Mouse (Mus musculus) heart, embryonic 12.5 days (tissue): Measurements from ENCODE around the gene Mcm3ap. TPM values are rescaled to one million over a fixed set of nuclear protein-coding genes. Genes with fewer than 3 reads are reported as not detected.

Source experiments
- ATAC-seq: fragments of 200-750 bp; cut with Nextera tagmentation; 2 replicates; pipeline ENCODE4 v1.8.0; 2017; ENCODE audit warnings: moderate TSS enrichment, moderate library complexity; ENCODE audit not compliant: insufficient number of reproducible peaks, low FRiP score
- H3K27ac ChIP-seq: fragments of 300-500 bp; sonication (generic); 2 replicates; pipeline ENCODE4 v1.5.1; 2016; ENCODE audit warnings: mild to moderate bottlenecking, moderate library complexity; ENCODE audit not compliant: poor library complexity, severe bottlenecking
- H3K27me3 ChIP-seq: fragments of 300-500 bp; sonication (generic); replicated peaks from 2 replicates; pipeline ENCODE4 v1.6.1; 2016; ENCODE audit warnings: mild to moderate bottlenecking, moderate library complexity
- H3K36me3 ChIP-seq: fragments of 300-500 bp; sonication (generic); 2 replicates; pipeline ENCODE4 v1.6.1; 2016; ENCODE audit warnings: mild to moderate bottlenecking, moderate library complexity
- H3K4me1 ChIP-seq: fragments of 300-500 bp; sonication (generic); replicated peaks from 2 replicates; pipeline ENCODE4 v1.6.1; 2016; ENCODE audit warnings: mild to moderate bottlenecking
- H3K4me2 ChIP-seq: fragments of 300-500 bp; sonication (generic); 2 replicates; pipeline ENCODE4 v1.6.1; 2016; ENCODE audit warnings: mild to moderate bottlenecking, moderate library complexity
- H3K4me3 ChIP-seq: fragments of 300-500 bp; sonication (generic); 2 replicates; pipeline ENCODE4 v1.5.1; 2016; ENCODE audit warnings: mild to moderate bottlenecking
- H3K9ac ChIP-seq: fragments of 300-500 bp; sonication (generic); 2 replicates; pipeline ENCODE4 v1.6.1; 2016; ENCODE audit warnings: mild to moderate bottlenecking, moderate library complexity
- H3K9me3 ChIP-seq: fragments of 300-500 bp; sonication (generic); replicated peaks from 2 replicates; pipeline ENCODE4 v1.6.1; 2016; ENCODE audit warnings: mild to moderate bottlenecking, moderate library complexity
- WGBS: fragments of 180-500 bp; shearing (Covaris S2); methylation state at CpG from one replicate; pipeline ENCODE4 v1.1.7; 2016; 5-methylcytosine and 5-hydroxymethylcytosine counted together
- polyA plus RNA-seq: library from polyadenylated mRNA; unstranded; fragments of >200 nt; fragmentation: Nextera tagmentation; extraction: Ambion mirVana; gene quantifications from 2 replicates; pipeline ENCODE4 v1.2.1, GENCODE M21; 2016

Gene Mcm3ap
- polyA plus RNA-seq, 1 experiment from 2014 or later: 50.3 TPM

GRCm38 (mm10) chr10:76542636-76543375 is 74.1 kb downstream of the Mcm3ap start:
- no peaks in the 10 kb centered on the region for H3K9me3 ChIP-seq
- peaks cover 94% of the 10 kb centered on the region for H3K36me3 ChIP-seq
- no peak for ATAC-seq
- no peak overlapping the region for H3K9ac ChIP-seq
- no peaks in the 10 kb centered on the region for H3K27me3 ChIP-seq
- H3K4me1 ChIP-seq: no peaks in the 10 kb centered on the region
- no peak overlapping the region for H3K4me2 ChIP-seq
- H3K27ac ChIP-seq: no peak overlapping the region
- WGBS: 81% methylated on average over 10 of the region's 10 CpGs
- no peak overlapping the region for H3K4me3 ChIP-seq

GRCm38 (mm10) chr10:76546566-76546965 is 77.8 kb downstream of the Mcm3ap start:
- no peak for ATAC-seq
- WGBS: 92% methylated on average over 8 of the region's 8 CpGs

GRCm38 (mm10) chr10:76548218-76548617 is 79.5 kb downstream of the Mcm3ap start:
- WGBS: 90% methylated on average over 8 of the region's 8 CpGs

More at GRCm38 (mm10) chr10:76546566-76546965, 77.8 kb downstream of the Mcm3ap start:
- H3K4me3 ChIP-seq: no peak overlapping the region
- H3K27ac ChIP-seq: no peak overlapping the region
- no peak overlapping the region for H3K9ac ChIP-seq
- H3K9me3 ChIP-seq: no peaks in the 10 kb centered on the region; the same call in 1 of the 2 replicates
- H3K4me2 ChIP-seq: no peak overlapping the region
- H3K4me1 ChIP-seq: no peaks in the 10 kb centered on the region
- H3K36me3 ChIP-seq: peaks cover 95% of the 10 kb centered on the region
- H3K27me3 ChIP-seq: no peaks in the 10 kb centered on the region

GRCm38 (mm10) chr10:76550458-76550857 is 81.7 kb downstream of the Mcm3ap start:
- H3K4me1 ChIP-seq: no peaks in the 10 kb centered on the region
- no peak overlapping the region for H3K9ac ChIP-seq
- no peak overlapping the region for H3K27ac ChIP-seq
- no peak for ATAC-seq
- no peak overlapping the region for H3K4me3 ChIP-seq
- H3K36me3 ChIP-seq: peaks cover 88% of the 10 kb centered on the region
- WGBS: 88% methylated on average over 5 of the region's 5 CpGs
- no peaks in the 10 kb centered on the region; the same call in 1 of the 2 replicates for H3K9me3 ChIP-seq
- no peaks in the 10 kb centered on the region for H3K27me3 ChIP-seq
- no peak overlapping the region for H3K4me2 ChIP-seq

More at GRCm38 (mm10) chr10:76548218-76548617, 79.5 kb downstream of the Mcm3ap start:
- Histone ChIP-seq H3K36me3 (peaks cover 95% of the 10 kb centered on the region), H3K27ac (no peak overlapping the region), H3K9ac (no peak overlapping the region), H3K4me2 (no peak overlapping the region), H3K27me3 (no peaks in the 10 kb centered on the region), H3K9me3 (no peaks in the 10 kb centered on the region; the same call in 1 of the 2 replicates), H3K4me3 (no peak overlapping the region), H3K4me1 (no peaks in the 10 kb centered on the region)
- ATAC-seq: no peak

GRCm38 (mm10) chr10:76551556-76551955 is 82.8 kb downstream of the Mcm3ap start:
- H3K27me3 ChIP-seq: no peaks in the 10 kb centered on the region
- no peak overlapping the region for H3K27ac ChIP-seq
- ATAC-seq: no peak
- H3K4me3 ChIP-seq: no peak overlapping the region
- WGBS: 78% methylated on average over 3 of the region's 3 CpGs
- no peak overlapping the region for H3K4me2 ChIP-seq
- no peaks in the 10 kb centered on the region; the same call in 1 of the 2 replicates for H3K9me3 ChIP-seq
- H3K36me3 ChIP-seq: peaks cover 80% of the 10 kb centered on the region
- no peak overlapping the region for H3K9ac ChIP-seq
- H3K4me1 ChIP-seq: no peaks in the 10 kb centered on the region

- H3K36me3 ChIP-seq: peaks cover 57% of the 10 kb centered on the region
Measured at GRCm38 (mm10) chr10:76554061-76554460, 85.3 kb downstream of the Mcm3ap start.

GRCm38 (mm10) chr10:76561972-76562371 is 93.2 kb downstream of the Mcm3ap start, which contains the start of gene Spatc1l:
Gene Spatc1l (plus strand): TSS chr10:76562272.
- Histone ChIP-seq H3K27me3 (no peaks in the 10 kb centered on the region), H3K27ac (no peak within 1 kb of the TSS), H3K4me1 (no peaks in the 10 kb centered on the region), H3K36me3 (no peaks in the 10 kb centered on the region), H3K9me3 (no peaks in the 10 kb centered on the region), H3K4me3 (no peak within 1 kb of the TSS), H3K9ac (no peak within 1 kb of the TSS), H3K4me2 (no peak within 1 kb of the TSS)
- 87% methylated on average over 10 of the region's 10 CpGs for WGBS
- no peak for ATAC-seq

More at GRCm38 (mm10) chr10:76554061-76554460, 85.3 kb downstream of the Mcm3ap start:
- no peak overlapping the region for H3K9ac ChIP-seq
- no peaks in the 10 kb centered on the region for H3K4me1 ChIP-seq
- no peak for ATAC-seq
- no peak overlapping the region for H3K27ac ChIP-seq
- no peaks in the 10 kb centered on the region for H3K27me3 ChIP-seq
- no peaks in the 10 kb centered on the region; the same call in 1 of the 2 replicates for H3K9me3 ChIP-seq
- WGBS: 86% methylated on average over 5 of the region's 5 CpGs
- H3K4me2 ChIP-seq: no peak overlapping the region
- no peak overlapping the region for H3K4me3 ChIP-seq

Other genes with a start within 250 kb of the Mcm3ap start
- gene Prmt2, start 231.1 kb upstream of the Mcm3ap start, polyA plus RNA-seq: 53.4 and 56.0 TPM in 2 replicates
- 0.24 and 0.26 TPM in 2 replicates for gene S100b, start 215.1 kb upstream of the Mcm3ap start, polyA plus RNA-seq
- 11.4 and 12.3 TPM in 2 replicates for gene Dip2a, start 123.6 kb upstream of the Mcm3ap start, polyA plus RNA-seq
- not detected in 2 replicates for gene AC141477.1, start 28.5 kb upstream of the Mcm3ap start, polyA plus RNA-seq
- 13.3 and 13.7 TPM in 2 replicates for gene Pcnt, start 26.1 kb upstream of the Mcm3ap start, polyA plus RNA-seq
- gene 2610028H24Rik, start 19.8 kb upstream of the Mcm3ap start, polyA plus RNA-seq: not detected in 2 replicates
- 6.9 and 7.0 TPM in 2 replicates for gene Ybey, start 187 bp downstream of the Mcm3ap start, polyA plus RNA-seq
- 12.6 and 13.3 TPM in 2 replicates for gene Lss, start 62.7 kb downstream of the Mcm3ap start, polyA plus RNA-seq
- gene Spatc1l, start 93.3 kb downstream of the Mcm3ap start, polyA plus RNA-seq: not detected in 2 replicates
- gene Ftcd, start 106.7 kb downstream of the Mcm3ap start, polyA plus RNA-seq: 3.2 and 3.5 TPM in 2 replicates
- 37.9 and 38.0 TPM in 2 replicates for gene Col6a2, start 154.7 kb downstream of the Mcm3ap start, polyA plus RNA-seq